Mouse (Mus musculus) heart, postnatal 14 days (tissue): ENCODE data around the gene Psmc3ip. TPM values are rescaled to one million over a fixed set of nuclear protein-coding genes. Genes with fewer than 3 reads are reported as not detected.

Source experiments
- DNase-seq, 2 experiments: peaks; one replicate each; pipeline ENCODE4 v3.0.0; 2021 to 2022
- intact Hi-C: fragments of 180-260 bp; cut with DNase I; formaldehyde crosslinking; loops from one replicate; pipeline ENCODE4 v1.15.1; 2025
- total RNA-seq, 2 experiments: library from RNA; stranded (reverse); gene quantifications; 2 replicates each; pipeline ENCODE4 v1.2.3; 2021

Psmc3ip gene
- total RNA-seq, 2 experiments from 2014 or later = 2.0 to 2.2 TPM

DNA sequence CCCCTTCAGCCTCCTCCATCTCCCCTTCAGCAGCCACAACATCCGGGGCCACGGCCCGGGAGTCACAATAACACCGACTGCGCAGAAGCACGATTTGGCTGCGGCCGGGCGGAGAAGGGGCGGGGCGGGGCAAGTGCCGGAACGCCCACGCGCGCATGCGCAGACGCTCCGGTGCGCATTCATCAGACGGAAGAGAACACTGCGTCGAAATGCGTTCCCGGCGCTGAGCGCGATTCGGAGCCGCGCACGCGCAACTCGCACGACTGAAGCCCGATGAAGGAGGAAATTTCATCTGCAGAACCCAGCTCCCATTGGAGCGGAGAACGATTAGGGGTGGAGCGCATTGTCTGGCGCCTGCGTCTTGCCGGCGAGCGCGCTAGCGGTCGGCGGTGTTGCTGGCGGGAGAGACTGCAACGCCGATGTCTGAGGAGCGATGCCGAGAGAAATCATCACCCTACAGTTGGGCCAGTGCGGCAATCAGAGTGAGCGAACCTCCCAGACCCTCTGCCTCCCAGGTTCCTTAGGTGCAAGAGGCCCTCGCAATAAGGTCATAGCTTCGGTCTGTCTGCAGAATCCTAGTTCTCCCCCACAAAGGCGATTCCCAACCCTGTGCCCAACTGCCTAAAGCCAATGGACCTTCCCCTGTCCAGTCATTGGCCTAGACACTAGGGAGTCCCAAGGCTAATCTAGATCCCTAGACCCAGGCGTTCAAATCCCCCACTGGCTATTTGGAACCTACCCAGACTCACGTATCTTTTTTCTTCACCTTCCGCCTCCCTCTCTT is 24.7 kb upstream of the Psmc3ip start, which contains the start of the genes Retreg3 and Tubg1:
TSS of gene Retreg3 (minus strand) at position 133 of the 784 bp plus-strand sequence.
TSS of gene Tubg1 (plus strand) at position 178 of the 784 bp plus-strand sequence.
- intact Hi-C loops = loop anchor here (2.0 kb wide), 1 partner anchor 21 kb away; no protein-coding TSS in a partner anchor
- DNase-seq = peak; percentile 99 to 100

- no peak for DNase-seq
- intact Hi-C loops = loop anchor here (2.0 kb wide), 1 partner anchor 20 kb away; no protein-coding TSS in a partner anchor
These were observed 24.0 kb upstream of the Psmc3ip start for GRCm38 (mm10) chr11:101119131-101119760.

GRCm38 (mm10) chr11:101118105-101118504 is 22.9 kb upstream of the Psmc3ip start:
- no peak for DNase-seq
- intact Hi-C loops = loop anchor here (2.0 kb wide), 1 partner anchor 19 kb away; no protein-coding TSS in a partner anchor

- intact Hi-C loops = no loop called here
- no peak for DNase-seq
These were observed 20.3 kb upstream of the Psmc3ip start for GRCm38 (mm10) chr11:101115564-101115963.

DNA sequence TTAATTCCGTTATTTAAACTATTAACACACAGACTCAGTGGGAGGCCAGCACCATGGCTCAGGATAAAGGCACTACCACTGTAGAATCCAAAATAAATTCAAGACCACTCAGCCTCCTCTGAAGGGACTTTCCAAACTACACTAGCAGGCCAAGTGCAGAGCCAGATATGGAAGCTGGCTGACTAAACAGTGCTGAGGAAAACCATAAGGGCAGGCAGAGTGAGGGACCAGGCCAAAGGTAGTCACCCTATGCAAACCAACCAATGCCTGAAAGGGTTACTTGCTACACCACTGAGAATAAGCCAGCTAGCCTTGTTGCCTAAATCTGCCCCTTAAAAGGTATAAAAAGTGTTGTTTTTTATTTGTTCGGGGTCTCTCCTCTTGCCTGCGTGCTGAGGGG is 16.9 kb upstream of the Psmc3ip start:
- DNase-seq = no peak
- intact Hi-C loops = no loop called here

DNA sequence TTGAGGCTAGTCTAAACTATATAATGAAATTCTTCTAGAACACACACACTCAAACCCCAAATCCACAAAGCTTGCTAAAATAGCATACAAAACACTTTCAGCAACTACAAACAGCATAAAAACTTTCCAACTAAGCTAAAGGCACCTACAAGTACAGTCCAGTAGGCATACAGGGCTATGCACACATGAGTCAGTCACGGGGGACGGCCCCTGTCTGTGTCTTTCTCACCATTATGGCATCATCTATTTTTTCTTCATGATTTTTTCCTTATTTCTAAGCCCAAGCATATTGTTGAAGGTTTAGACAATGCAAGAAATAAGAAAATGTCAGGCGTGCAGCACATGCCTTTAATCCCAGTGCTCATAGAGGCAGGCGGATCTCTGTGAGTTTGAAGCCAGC is 15.9 kb upstream of the Psmc3ip start:
- DNase-seq = no peak
- intact Hi-C loops = no loop called here

- intact Hi-C loops = no loop called here
- no peak for DNase-seq
These were observed 15.5 kb upstream of the Psmc3ip start for GRCm38 (mm10) chr11:101110708-101111107.

GRCm38 (mm10) chr11:101109351-101109750 is 14.1 kb upstream of the Psmc3ip start:
- intact Hi-C loops = no loop called here

DNA sequence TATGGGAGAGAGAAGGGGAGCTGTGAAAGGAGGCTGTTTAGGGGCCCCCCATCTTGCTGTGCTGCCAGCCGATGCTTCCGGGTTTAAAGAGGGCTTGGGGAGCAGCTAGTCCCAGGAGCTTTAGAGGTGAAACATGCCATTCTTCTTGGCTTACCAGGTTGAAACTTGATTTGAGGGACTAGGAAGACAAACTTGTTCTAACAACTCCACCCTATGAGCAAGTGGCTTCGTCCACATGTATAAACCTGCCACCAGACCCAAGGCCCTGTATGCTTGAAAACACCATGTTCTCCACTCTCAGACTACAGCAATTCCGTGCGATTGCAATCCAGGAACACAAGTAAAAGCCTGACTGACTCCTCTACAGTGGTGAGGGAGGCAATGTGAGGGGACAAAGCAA is 7.8 kb upstream of the Psmc3ip start:
- no peak for DNase-seq
- intact Hi-C loops = no loop called here

More at GRCm38 (mm10) chr11:101109351-101109750, 14.1 kb upstream of the Psmc3ip start:
- no peak for DNase-seq

GRCm38 (mm10) chr11:101098231-101098630 is 3.0 kb upstream of the Psmc3ip start:
- DNase-seq = no peak
- intact Hi-C loops = loop anchor here (2.0 to 5.0 kb wide), 2 partner anchors 21 to 204 kb away; partner anchors contain the start of genes Becn1, Retreg3 and Tubg1

DNA sequence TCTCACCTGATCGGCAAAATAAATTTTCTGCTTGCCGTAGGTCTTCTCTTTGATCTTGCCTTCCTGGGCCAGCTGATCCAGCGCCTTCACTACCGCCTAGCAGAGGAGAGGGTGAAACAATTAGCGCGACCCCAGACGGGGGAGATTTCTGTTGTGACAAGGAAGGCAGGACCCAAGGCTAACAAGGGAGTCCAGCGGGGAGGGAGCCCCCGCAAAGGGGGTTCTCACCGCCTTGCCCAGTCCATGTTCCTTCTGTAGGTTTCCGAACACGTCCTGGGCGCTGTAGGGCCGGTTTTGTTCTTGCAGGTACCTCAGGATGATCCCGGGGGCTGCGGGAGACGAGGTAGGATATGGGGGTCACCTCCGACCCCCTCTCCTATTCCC is 314 bp downstream of the Psmc3ip start:
- intact Hi-C loops = loop anchor here (1.0 to 5.0 kb wide), 2 partner anchors 80 to 207 kb away; partner anchors contain the start of genes Becn1 and Ccr10
- peak in 1 of 2 experiments; percentile 18 for DNase-seq

GRCm38 (mm10) chr11:101089931-101090330 is 5.3 kb downstream of the Psmc3ip start:
- intact Hi-C loops = no loop called here
- DNase-seq = no peak

- DNase-seq = no peak
- intact Hi-C loops = no loop called here
These were observed 7.6 kb downstream of the Psmc3ip start for GRCm38 (mm10) chr11:101087682-101088055.

DNA sequence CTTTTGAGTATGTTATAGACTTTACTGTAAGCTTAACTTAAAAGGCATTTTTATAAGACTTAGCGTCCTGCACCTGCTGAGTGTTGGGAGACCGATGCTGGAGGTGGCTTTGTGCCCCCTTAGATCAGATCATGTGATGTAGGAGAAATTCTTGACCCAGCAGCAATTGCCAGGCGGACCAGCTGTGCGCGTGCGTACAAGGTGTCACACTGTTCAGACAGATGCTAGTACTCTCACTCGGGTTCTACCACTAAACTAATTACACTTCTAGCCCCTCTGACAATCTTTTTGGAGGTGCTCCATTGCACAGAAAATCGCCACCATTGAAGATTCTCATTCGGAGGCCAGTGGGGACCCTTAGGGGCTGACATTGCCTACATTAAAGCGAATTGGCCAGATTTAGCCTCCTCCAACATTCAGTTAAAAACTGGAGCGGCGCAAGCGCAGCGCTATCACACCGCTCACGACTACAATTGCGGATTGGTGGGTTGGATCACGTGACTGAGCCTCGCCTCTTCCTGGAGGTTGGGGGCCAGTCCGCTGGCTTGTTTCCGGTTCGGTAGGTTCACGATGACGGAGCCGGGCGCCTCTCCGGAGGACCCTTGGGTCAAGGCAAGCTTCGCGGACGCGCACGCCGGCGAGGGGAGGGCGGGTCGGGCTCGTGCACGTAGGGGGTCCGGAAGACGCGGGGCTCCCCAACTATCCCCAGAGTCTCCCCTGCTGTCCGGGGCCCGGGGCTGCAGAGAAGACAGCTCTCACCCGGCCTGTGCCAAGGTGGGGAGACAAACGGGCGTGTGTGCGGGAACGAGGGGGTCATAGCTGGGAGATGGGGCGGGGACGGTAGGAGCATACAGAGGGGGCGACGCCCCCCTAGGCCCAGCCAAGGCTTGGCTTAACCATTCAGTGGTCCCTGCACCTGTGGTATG is 8.2 kb downstream of the Psmc3ip start, which contains the start of gene Mlx:
TSS of gene Mlx (plus strand) at position 522 of the 926 bp plus-strand sequence.
- intact Hi-C loops = no loop called here
- DNase-seq = peak; percentile 86 to 90

DNA sequence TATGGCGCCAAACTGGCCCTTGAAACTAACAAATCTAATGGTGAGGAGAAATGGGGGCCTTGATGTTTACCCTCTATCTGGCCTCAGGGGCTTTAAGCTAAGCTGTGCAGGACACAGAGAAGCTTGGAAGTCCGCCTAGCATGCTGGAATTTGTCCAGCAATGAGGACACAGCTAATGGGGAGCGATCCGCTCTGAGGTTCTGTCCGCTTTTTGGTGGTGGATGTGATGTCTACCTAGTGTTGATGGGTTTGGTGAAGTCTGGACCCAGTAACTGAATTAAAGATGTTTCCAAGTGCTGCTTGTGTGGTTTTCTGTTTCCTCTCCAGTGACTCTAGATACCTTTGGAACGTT is 8.9 kb downstream of the Psmc3ip start:
- intact Hi-C loops = no loop called here
- no peak for DNase-seq

GRCm38 (mm10) chr11:101085617-101086322 is 9.5 kb downstream of the Psmc3ip start:
- intact Hi-C loops = no loop called here
- no peak for DNase-seq

- DNase-seq = no peak
- intact Hi-C loops = no loop called here
These were observed 10.4 kb downstream of the Psmc3ip start for GRCm38 (mm10) chr11:101084811-101085210.

DNA sequence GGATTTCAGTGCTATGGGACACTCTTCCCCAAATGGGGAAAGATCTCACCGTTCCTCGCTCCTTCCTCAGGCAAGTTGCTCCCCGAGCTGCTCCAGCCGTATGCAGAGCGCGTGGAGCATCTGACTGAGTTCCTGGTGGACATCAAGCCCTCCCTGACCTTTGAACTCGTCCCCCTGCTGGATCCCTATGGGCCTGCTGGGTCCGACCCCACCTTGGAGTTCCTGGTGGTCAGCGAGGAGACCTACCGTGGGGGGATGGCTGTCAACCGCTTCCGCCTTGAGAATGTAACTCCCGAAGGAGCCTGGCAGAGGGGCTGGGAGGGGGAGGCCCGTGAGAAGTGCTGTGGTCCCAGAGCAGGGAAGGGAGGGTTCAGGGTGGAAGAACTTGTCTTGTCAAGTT is 11.0 kb downstream of the Psmc3ip start:
- intact Hi-C loops = no loop called here
- no peak for DNase-seq

- no peak for DNase-seq
- intact Hi-C loops = no loop called here
These were observed 12.0 kb downstream of the Psmc3ip start for GRCm38 (mm10) chr11:101083083-101083697.
